Mouse (Mus musculus) C2C12 (cell line): ENCODE data around the gene Gm47969. TPM values are rescaled to one million over a fixed set of nuclear protein-coding genes. Genes with fewer than 3 reads are reported as not detected.

Experiments
- H3K27me3 ChIP-seq: one replicate; pipeline ENCODE4 v1.6.1; 2011; ENCODE audit not compliant: control insufficient read depth, insufficient read depth, insufficient read length
- H3K36me3 ChIP-seq: one replicate; pipeline ENCODE4 v1.6.1; 2011; ENCODE audit not compliant: control insufficient read depth, insufficient read depth
- H3K4me3 ChIP-seq: one replicate; pipeline ENCODE4 v1.5.1; 2011; ENCODE audit warnings: mild to moderate bottlenecking, control low read depth; ENCODE audit not compliant: poor library complexity, insufficient read depth, severe bottlenecking
- H3K79me2 ChIP-seq: one replicate; pipeline ENCODE4 v1.6.1; 2011; ENCODE audit not compliant: control insufficient read depth, insufficient read depth
- H3K79me3 ChIP-seq: one replicate; pipeline ENCODE4 v1.6.1; 2011; ENCODE audit warnings: low read depth, control low read depth
- H3ac ChIP-seq: one replicate; pipeline ENCODE3; 2011; ENCODE audit warnings: low read depth; ENCODE audit not compliant: control insufficient read depth, insufficient read length
- CEBPB ChIP-seq: IDR thresholded peaks from one replicate; pipeline ENCODE4 v1.6.1; 2011; ENCODE audit warnings: low read depth, mild to moderate bottlenecking, control low read depth, moderate library complexity
- CTCF ChIP-seq: IDR thresholded peaks from one replicate; pipeline ENCODE4 v1.5.1; 2011; ENCODE audit not compliant: control insufficient read depth, insufficient read depth, insufficient read length
- FOSL1 ChIP-seq: IDR thresholded peaks from one replicate; pipeline ENCODE4 v1.8.0; 2011; ENCODE audit warnings: mild to moderate bottlenecking, low read length; ENCODE audit not compliant: poor library complexity, insufficient read depth, severe bottlenecking
- MAX ChIP-seq: IDR thresholded peaks from one replicate; pipeline ENCODE4 v1.6.1; 2011; ENCODE audit warnings: mild to moderate bottlenecking, control low read depth
- MYOD1 ChIP-seq: IDR thresholded peaks from one replicate; pipeline ENCODE4 v1.6.1; 2011; ENCODE audit warnings: low read depth; ENCODE audit not compliant: control insufficient read depth, insufficient read length
- MYOG ChIP-seq: IDR thresholded peaks from one replicate; pipeline ENCODE4 v1.6.1; 2011; ENCODE audit not compliant: control insufficient read depth, insufficient read length; ENCODE audit errors: extremely low read depth
- USF1 ChIP-seq: IDR thresholded peaks from one replicate; pipeline ENCODE4 v1.6.1; 2011; ENCODE audit warnings: low read depth, mild to moderate bottlenecking, control low read depth, moderate library complexity
- polyA plus RNA-seq: library from polyadenylated mRNA; unstranded; fragments of >200 nt; fragmentation: generic; extraction: Trizol; gene quantifications from one replicate; pipeline ENCODE4 v1.2.1, GENCODE M21; 2012; ENCODE audit warnings: missing spikeins

The Gm47969 gene
- polyA plus RNA-seq, 1 experiment, result not detected

- no peak overlapping the region for H3ac ChIP-seq
- no peaks in the 10 kb centered on the region for H3K79me2 ChIP-seq
- H3K27me3 ChIP-seq, result peaks cover 6% of the 10 kb centered on the region
- H3K79me3 ChIP-seq, result no peaks in the 10 kb centered on the region
- no peak overlapping the region for H3K4me3 ChIP-seq
- H3K36me3 ChIP-seq, result no peaks in the 10 kb centered on the region
- TF ChIP-seq MYOD1 (no peak), MYOG (no peak), MAX (no peak), CTCF (no peak), CEBPB (no peak), FOSL1 (no peak), USF1 (no peak)
Measured at GRCm38 (mm10) chr1:83016556-83016955, 28.2 kb upstream of the Gm47969 start.

DNA sequence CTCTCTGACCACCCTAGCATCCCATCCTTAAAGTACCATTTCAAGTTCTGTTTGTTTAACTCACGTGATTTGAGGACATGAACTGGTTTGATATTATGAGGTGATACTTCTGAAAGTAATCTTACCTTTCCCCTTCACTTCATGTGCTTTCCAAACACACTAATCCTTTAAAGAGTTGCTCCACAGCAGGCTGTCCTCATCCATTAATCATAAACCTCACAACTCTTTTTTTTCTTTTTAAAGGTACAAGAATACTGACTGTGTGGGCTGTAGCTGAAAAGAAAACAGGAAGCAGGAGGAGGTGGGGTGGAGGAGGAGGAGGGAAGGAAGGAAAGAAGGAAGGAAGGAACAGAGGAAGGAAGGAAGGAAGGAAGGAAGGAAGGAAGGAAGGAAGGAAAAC, 12.8 kb upstream of the Gm47969 start:
- no peak overlapping the region for H3ac ChIP-seq
- H3K27me3 ChIP-seq, result peaks cover 10% of the 10 kb centered on the region
- no peaks in the 10 kb centered on the region for H3K36me3 ChIP-seq
- TF ChIP-seq USF1, result no peak
- TF ChIP-seq CEBPB, result no peak
- TF ChIP-seq MYOG, result no peak
- TF ChIP-seq CTCF, result no peak
- TF ChIP-seq MYOD1, result no peak
- no peak for TF ChIP-seq FOSL1
- no peak for TF ChIP-seq MAX
- no peak overlapping the region for H3K4me3 ChIP-seq
- no peaks in the 10 kb centered on the region for H3K79me3 ChIP-seq
- no peaks in the 10 kb centered on the region for H3K79me2 ChIP-seq

DNA sequence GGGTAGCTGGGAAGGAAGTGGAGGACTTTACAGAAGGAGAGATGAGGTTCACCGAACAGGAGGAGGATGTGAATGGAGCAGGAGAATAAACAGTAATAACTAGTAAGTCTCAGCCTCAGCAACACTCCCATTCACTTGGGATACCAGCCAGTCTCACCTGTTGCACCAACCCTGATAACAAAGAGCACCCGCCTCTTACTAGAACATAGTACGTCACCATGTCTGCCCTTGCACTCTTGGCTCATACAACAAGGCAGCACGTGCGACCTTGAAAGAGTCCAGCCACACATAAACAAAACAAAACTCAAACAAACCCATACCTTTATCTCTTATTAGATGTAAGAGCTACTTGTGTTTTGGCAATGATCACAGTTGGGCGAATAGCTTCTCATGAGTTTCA, 12.2 kb upstream of the Gm47969 start:
- Histone ChIP-seq H3K79me2 (no peaks in the 10 kb centered on the region), H3ac (no peak overlapping the region), H3K27me3 (peaks cover 5% of the 10 kb centered on the region), H3K79me3 (no peaks in the 10 kb centered on the region), H3K36me3 (no peaks in the 10 kb centered on the region), H3K4me3 (no peak overlapping the region)
- no peak for TF ChIP-seq MAX
- TF ChIP-seq MYOD1, result no peak
- TF ChIP-seq MYOG, result no peak
- TF ChIP-seq USF1, result no peak
- TF ChIP-seq FOSL1, result no peak
- no peak for TF ChIP-seq CEBPB
- no peak for TF ChIP-seq CTCF

DNA sequence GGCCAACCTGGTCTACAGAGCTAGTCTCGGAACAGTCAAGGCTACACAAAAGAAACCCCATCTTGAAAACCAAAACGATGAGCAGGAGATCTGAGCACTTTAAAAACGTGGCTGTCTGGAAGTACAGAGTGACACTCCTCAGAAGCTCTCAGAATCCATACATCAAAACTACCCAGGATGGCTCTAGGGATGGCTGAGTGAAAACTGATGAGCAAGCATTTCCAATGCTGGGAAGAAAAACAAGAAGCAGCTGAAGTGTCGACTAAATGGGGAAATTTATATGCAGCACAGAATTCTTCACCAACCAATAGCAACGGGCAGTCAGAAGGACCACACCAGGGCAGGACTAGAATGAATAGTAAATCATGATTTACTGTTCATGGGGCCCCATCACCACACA, 10.2 kb upstream of the Gm47969 start:
- Histone ChIP-seq H3K36me3 (no peaks in the 10 kb centered on the region), H3K79me2 (no peaks in the 10 kb centered on the region), H3K79me3 (no peaks in the 10 kb centered on the region), H3K4me3 (no peak overlapping the region), H3K27me3 (peaks cover 18% of the 10 kb centered on the region), H3ac (no peak overlapping the region)
- TF ChIP-seq CTCF (no peak), FOSL1 (no peak), MYOG (no peak), CEBPB (no peak), MAX (no peak), MYOD1 (no peak), USF1 (no peak)

DNA sequence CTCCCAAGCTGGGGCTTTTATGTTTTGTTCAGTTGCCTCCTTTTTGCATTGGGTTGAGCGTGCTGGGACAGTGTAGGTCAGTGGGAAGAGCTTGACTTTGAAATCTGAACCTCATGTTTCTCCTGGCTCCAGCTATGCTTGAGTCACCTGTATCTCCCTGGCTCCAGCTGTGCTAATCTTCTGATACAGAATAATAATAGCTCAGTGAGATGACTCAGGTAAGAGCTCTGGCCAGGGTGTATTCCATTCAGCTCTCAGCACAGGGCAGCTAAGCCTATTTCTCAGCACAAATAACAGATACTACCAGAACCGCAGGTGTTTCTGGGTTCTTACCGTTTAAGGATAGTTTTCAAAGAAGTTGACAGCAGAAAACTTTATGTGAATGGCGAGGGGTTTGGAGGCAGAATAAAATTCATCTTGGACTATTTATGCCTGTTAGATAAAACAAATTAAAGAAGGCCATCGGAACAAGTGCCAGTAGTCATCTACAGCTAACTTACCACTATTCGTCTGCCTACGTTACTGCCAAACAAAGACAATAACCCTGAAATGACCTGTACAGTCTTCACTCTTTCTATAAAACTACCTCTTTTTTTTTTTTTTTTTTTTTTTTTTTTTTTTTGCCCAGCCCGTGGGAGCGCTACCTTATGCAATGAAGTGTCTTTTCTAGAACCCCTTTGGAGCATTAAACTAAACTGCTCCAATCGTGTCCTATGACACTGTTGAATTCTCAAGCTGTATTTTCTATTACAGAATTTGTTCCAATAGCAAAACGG, 7.7 kb upstream of the Gm47969 start:
- no peaks in the 10 kb centered on the region for H3K79me3 ChIP-seq
- no peak overlapping the region for H3K4me3 ChIP-seq
- no peaks in the 10 kb centered on the region for H3K79me2 ChIP-seq
- H3K36me3 ChIP-seq, result no peaks in the 10 kb centered on the region
- H3K27me3 ChIP-seq, result peaks cover 24% of the 10 kb centered on the region
- TF ChIP-seq MYOG (no peak), MAX (no peak), CTCF (no peak), MYOD1 (no peak)
- no peak overlapping the region for H3ac ChIP-seq

- Histone ChIP-seq H3K36me3 (no peaks in the 10 kb centered on the region), H3K79me3 (no peaks in the 10 kb centered on the region), H3K4me3 (no peak within 1 kb of the TSS), H3K79me2 (no peaks in the 10 kb centered on the region), H3ac (no peak within 1 kb of the TSS), H3K27me3 (peaks cover 26% of the 10 kb centered on the region)
- TF ChIP-seq MYOG (no peak), CEBPB (no peak), MAX (no peak), CTCF (no peak), FOSL1 (no peak), MYOD1 (no peak), USF1 (no peak)
Measured at GRCm38 (mm10) chr1:83038109-83038672, 6.5 kb upstream of the Gm47969 start, which contains the start of gene Slc19a3. TSS of gene Slc19a3 (minus strand) at chr1:83038448.
